Mouse (Mus musculus) lung, postnatal 36 days (tissue): ENCODE measurements at regions not wholly inside any gene's neighbourhood (a gene's known extent, or its start where the extent isn't known, plus 50 kb on each side); places are given as distances from the start of the nearest gene placed in this dataset.

ENCODE experiments used
- DNase-seq: peaks from one replicate; pipeline ENCODE4 v3.0.0; 2022; ENCODE audit warnings: mixed read lengths

DNA sequence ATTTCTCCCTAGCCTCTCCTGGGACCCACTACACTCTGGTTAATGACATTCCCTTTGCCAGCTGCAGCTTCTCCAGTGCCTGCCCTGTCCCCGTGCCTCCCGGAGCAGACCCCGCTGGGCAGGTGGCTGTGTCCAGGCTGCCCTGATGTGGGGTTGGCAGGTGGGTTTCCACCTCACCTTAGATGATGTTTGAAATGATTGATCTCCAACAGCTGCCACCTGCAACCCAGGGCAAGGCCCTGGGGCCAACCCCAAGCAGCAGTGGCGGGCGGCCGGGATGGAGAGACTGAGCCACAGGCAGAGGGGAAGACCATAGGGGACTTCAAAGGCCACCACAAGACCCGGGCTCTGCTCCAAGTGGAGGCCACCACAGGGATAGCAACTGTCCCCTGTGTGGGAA lies 93.6 kb upstream of the Mvb12b start:
- no peak for DNase-seq

GRCm38 (mm10) chr2:33980884-33981283 lies 93.1 kb upstream of the Mvb12b start:
- DNase-seq, result no peak

DNA sequence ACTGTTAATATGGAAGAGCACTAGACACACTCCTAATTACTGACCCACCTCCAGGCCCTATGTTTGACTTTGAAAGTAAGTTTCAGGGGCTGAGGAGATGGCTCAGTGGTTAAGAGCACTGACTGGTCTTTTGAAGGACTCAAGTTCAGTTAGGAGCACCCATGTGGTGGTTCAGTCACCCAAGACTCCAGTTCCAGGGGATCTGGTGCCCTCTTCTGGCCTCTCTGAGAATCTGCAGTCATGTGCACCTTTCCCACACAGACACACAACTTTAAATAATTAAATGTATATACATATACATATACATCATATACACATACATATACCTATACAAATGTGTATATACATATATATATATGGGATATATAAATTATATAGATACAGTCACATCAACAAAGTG lies 91.5 kb upstream of the Mvb12b start:
- no peak for DNase-seq

DNA sequence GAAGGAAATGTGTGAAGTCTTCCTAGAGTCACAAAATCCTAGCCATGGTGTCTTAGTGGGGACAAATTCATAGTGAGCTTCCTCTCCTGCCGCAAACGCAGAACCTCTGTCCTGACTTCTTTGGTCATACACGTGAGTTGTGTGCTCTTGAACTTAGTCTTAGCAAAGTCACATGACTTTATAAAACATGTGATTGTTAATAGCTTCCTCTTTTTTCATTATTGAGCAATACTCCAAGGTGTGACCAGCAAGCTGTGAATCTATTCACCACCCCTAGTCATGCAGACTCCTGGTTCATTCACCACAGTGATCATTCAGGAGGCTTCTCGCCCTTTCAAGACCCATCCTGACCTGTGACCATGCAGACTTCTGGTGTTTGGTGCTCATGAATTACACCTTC lies 90.8 kb upstream of the Mvb12b start:
- no peak for DNase-seq

- no peak for DNase-seq
Measured at GRCm38 (mm10) chr2:33977576-33978352, 90.0 kb upstream of the Mvb12b start.

DNA sequence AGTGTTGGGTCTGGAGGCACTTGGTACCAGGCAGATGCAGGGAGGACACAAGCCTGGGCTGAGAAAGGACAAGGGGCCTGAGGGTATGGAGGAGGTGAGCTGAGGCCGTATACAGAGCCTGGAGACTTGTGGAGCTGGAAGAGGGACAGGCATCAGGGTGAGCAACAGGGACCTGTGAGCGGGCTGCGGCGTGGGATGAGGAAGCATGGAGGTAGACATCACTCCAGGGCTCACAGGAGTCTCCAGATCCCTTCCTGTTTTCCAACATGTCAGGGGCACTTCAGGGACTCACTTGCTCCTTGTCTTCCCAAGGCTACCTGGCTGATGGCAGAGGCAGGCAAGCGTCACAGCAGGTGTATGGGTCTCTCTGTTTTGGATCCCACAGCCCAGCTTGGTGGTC lies 89.4 kb upstream of the Mvb12b start:
- DNase-seq, result no peak

GRCm38 (mm10) chr2:33976183-33976582 lies 88.4 kb upstream of the Mvb12b start:
- DNase-seq, result no peak

- no peak for DNase-seq
Measured at GRCm38 (mm10) chr2:33975423-33976127, 87.8 kb upstream of the Mvb12b start.

DNA sequence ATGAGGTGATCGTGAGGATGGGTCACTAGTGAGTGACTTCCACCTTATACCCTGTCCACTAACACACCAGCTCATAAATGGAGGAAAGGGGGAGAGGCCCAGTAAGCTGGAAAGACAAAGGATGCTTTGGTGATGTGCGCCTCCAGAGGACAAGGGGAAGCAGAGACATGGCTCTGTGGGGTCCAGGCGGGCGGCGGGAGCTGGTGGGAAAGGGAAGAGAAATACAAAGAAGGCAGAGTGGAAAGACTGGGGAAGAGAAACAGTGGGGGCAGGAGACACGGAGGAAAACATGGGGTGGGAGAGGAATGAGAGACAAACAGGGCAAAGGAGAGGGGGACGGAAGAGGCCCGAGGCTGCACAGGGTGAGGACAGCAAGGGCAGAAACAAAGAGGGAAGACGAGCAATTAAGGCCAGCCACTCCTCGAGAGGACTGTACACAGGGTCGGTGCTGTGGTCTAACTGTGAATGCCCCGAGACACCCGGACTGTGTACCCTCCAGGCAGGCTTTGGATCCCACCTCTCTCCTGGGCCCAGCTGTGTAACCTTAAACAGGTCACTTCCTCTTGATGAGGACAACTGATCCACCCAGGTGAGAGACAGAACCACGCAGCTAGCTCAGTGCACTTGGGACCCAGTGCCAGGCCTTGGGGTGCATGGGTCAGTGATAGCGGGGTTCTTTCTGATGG lies 87.1 kb upstream of the Mvb12b start:
- no peak for DNase-seq

- DNase-seq, result no peak
Measured at GRCm38 (mm10) chr2:33974031-33974430, 86.3 kb upstream of the Mvb12b start.

GRCm38 (mm10) chr2:33973213-33973834 lies 85.6 kb upstream of the Mvb12b start:
- peak; percentile 79 for DNase-seq

- DNase-seq, result peak; percentile 26
Measured at GRCm38 (mm10) chr2:33966984-33967421, 79.3 kb upstream of the Mvb12b start.

GRCm38 (mm10) chr2:33966389-33966983 lies 78.7 kb upstream of the Mvb12b start:
- no peak for DNase-seq

GRCm38 (mm10) chr2:33964096-33964495 lies 76.3 kb upstream of the Mvb12b start:
- DNase-seq, result no peak

- DNase-seq, result no peak
Measured at GRCm38 (mm10) chr2:33962355-33963037, 74.8 kb upstream of the Mvb12b start.

DNA sequence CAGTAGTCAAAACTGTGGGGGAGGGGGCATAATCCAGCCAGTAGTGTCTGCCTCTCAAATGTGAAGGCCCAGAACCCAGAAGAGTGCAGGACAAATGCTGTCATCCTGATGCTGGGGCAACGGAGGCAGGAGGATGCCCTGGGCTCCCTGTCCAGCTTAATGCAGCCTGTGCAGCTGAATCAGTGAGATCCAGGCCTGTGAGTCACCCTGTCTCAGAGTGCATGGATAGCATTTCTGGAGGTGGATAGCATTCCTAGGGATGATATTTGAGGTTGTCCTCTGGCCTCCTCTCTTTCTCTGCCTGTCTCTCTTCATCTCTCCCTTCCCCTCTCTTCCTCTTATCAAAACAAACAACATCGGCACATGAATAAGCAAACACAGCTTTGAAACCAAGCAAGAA lies 73.8 kb upstream of the Mvb12b start:
- DNase-seq, result no peak

DNA sequence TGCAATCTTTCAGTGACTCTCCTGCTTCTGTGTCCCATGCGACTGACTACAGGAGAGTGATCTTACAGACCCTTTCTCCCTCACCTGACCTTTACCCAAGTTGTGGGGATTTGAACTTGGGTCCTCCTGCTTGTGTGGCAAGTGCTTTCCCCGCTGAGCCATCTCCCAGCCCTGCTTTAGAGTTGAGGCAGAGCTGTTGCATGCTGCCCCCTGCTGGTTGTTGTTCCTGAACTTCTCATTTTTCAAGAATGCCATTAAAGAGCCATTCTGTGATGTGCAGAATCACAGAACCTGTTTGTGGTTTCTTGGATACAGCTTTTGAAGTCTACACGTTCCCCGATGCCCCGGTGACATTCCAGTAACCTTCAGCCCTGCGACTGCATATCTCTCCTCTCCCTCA lies 70.0 kb upstream of the Mvb12b start:
- peak; percentile 70 for DNase-seq

DNA sequence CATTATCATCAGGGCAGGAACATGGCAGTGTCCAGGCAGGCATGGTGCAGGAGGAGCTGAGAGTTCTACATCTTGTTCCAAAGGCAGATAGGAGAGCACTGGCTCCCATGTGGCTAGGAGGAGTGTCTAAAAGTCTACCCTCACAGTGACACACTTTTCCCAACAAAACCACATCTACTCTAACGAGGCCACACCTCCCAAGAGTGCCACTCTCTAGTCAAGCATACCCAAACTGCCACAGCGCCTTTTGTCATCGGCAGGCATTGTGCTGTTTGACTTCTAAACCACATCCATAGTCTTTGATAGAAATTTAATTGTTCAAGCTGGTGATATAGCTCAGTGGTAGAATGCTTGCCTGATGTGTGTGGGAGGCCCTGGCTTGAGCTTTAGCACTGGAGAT lies 56.6 kb upstream of the Mvb12b start:
- DNase-seq, result no peak

DNA sequence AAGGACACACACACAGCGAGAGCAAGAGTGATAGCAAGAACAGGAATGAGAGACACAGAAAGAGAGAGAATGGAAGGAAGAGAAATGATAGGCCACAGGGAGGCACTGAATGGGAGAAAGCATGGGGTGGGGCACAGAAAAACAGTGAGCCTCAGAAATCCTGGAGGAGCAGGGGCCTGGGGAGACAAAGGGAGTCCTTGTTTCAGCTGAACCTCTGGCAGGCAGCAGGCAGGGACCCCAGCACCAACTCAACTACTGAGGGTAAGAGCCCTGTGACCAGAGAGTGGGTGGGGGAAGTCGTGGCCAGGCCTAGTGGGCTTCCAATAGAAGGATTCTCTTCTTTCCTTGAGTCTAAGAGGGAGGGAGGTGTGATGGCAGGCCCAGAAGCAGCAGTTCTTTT lies 54.3 kb upstream of the Mvb12b start:
- no peak for DNase-seq

GRCm38 (mm10) chr2:33941316-33941715 lies 53.6 kb upstream of the Mvb12b start:
- no peak for DNase-seq

- DNase-seq, result no peak
Measured at GRCm38 (mm10) chr2:33939836-33940235, 52.1 kb upstream of the Mvb12b start.
